Mouse (Mus musculus) B cell, adult 2 months (primary cell): ENCODE measurements around the gene Ddr1.
"Not testable (repeated sequence)": the region's sequence is repeated elsewhere in the genome, so short reads cannot be mapped to it uniquely, and the experiment has no call there.

Experiments used
- DNase-seq, 2 experiments: peaks; one replicate each; pipeline ENCODE4 v3.0.0; 2022

Gene Ddr1

DNA sequence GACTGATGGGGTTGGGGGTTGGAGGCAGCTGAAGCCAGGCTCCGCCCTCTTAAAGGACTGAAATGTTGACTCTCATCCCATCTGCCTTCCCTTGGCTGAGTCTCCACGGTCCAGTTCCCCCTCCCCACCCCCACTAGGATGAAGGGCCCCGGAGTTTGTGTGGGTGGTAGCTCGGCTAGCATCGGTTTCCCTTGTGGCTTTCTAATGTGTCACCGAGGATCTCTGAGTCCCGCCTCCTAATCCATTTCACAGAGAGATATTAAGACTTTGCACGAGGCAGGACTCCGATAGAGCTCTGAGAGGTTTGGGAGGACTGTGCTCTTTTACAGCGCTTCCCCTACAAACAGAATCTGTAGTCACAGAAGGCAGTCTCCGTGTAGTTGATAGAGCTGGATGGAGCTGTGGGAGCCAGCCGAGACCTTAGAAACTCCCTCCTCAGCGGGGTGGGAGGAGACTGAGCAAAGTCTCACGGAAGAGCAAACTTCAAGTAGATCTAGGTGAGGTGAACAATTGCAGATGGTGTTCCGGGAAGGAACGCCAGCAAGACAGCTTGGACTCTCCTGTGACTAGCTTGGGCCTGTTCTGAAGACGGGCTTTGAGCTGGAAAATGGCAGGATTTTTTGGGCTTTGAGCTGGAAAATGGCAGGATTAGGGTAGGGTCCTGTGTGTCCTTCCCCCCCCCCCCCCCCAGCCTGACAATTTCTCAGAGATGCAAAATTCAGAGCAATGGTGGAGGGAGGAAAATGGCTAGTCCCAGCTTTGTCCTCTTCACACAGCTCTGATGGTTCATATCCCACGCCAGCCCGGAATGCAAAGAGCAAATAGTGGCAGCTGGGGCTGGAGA lies at the start of gene Ddr1:
Ddr1 (minus strand) TSS at position 1 of the 844 bp plus-strand sequence.
- peak in 1 of 2 experiments; percentile 17 for DNase-seq

- DNase-seq: no peak
Observed at GRCm38 (mm10) chr17:35753668-35754067, 49.2 kb upstream of the Ddr1 start.

GRCm38 (mm10) chr17:35752221-35752811 lies 47.9 kb upstream of the Ddr1 start:
- DNase-seq: no peak

DNA sequence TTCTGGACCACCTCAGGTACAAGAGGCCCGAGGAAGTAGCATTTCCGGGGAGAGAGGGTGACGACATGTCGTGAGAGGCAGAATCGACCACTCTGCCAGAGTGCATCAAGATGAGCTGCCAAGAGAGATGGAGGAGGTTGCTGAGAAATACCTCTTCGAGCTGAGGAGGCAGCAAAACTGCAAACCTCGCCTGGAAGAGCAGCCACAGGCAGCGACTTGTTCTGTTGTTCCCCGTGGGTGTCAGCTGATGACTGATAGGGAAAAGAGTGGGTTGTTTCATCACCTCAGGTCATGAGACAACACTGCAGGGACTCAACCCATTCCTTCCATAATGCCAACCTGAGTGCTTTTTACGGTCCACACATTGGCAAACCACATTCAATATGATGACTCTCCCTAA lies 45.3 kb upstream of the Ddr1 start:
- DNase-seq: no peak

DNA sequence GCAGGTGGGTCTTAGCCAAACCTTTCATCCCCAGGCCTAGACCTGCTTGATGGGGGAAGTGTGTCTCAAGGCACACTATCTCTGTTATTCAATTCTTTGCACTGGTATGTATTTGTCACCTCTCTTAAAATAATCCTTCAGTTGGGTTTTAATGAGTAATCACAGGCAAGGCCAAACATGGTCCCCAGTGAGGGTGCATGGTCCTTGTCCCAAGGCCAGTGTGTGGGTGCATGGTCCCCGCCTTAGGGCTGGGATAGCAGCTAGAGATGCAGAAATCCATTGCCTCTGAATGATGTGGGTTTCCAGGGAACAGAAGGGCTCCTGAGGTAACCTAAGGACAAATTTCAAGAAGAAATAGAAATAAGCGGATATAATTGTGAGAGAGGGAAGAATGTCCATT lies 39.9 kb upstream of the Ddr1 start:
- DNase-seq: no peak

DNA sequence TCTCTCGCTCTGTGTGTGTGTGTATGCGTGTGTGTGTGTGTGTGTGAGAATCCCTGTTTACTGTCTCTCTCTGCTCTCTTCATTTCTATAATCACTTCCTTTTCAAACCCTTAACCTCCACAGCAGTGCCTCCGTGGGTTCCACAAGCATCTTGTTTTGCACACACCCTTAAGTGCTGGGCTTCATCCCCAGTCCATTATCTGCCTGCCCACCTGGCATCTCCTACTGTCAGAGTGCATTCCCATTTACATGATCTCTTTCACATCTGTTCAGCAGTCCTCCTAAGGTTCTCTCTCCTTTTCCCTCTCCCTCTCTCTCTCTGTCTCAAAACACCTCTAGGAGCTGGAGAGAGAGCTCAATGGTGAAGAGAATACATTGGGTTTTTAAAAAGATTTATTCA lies 38.5 kb upstream of the Ddr1 start:
- DNase-seq: no peak

GRCm38 (mm10) chr17:35741589-35742226 lies 37.3 kb upstream of the Ddr1 start:
- no peak for DNase-seq

- DNase-seq: no peak
Observed at GRCm38 (mm10) chr17:35740276-35740880, 36.0 kb upstream of the Ddr1 start.

- DNase-seq: peak; percentile 87 to 88
Observed at GRCm38 (mm10) chr17:35739675-35740074, 35.3 kb upstream of the Ddr1 start.

GRCm38 (mm10) chr17:35737743-35738142 lies 33.3 kb upstream of the Ddr1 start:
- DNase-seq: peak; percentile 67

DNA sequence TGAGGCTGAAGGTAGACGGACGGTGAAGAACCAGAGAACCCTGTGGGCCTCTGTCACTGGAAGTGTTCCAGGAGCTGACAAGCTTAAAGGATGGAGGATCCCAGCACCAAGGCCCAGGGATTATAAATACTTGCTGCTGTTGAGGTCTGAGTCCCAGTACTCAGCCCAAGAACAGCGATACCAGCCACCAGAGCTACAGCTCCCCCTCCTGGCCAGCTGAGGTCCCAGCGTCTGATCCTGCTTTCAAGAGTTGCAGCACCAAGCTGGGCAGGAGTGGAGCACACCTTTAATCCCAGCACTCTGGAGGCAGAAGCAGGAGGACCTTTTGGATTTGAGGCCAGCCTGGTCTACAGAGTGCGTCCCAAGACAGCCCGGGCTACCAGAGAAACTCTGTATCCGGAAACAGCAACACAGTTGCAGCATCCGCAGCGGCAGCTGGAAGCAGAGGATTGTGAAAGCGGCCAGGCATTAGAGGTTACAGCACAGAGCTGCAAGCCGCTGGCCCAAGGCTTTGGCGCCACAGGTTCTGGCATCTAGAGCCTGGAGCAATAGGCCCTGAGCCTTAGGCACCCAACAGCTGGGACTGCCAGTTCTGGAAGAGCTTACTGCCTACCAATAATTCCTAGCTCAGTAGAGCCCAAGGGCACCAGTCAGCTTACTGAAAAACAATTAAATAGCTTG lies 32.0 kb upstream of the Ddr1 start:
- DNase-seq: peak; percentile 56 to 60

DNA sequence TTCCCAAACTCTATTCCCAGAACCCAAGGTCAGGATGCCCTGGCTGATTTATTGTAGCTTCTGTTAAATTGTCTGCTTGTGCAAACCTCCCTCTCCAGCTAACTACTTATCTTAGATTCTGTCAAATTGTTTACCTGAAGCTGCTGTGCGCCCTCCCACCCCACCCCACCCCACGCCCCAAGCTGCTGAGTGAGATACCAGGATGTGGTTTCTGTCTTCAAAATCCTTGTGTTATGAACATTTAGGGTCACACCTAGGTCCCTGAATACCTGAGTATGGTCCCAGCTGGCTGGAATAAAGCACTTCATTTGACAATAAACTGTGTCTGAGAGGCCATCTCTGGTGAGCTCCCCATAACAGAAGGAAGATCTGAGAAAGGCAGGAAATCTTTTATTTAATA lies 30.1 kb upstream of the Ddr1 start:
- no peak for DNase-seq

GRCm38 (mm10) chr17:35733398-35733797 lies 29.0 kb upstream of the Ddr1 start:
- no peak for DNase-seq

DNA sequence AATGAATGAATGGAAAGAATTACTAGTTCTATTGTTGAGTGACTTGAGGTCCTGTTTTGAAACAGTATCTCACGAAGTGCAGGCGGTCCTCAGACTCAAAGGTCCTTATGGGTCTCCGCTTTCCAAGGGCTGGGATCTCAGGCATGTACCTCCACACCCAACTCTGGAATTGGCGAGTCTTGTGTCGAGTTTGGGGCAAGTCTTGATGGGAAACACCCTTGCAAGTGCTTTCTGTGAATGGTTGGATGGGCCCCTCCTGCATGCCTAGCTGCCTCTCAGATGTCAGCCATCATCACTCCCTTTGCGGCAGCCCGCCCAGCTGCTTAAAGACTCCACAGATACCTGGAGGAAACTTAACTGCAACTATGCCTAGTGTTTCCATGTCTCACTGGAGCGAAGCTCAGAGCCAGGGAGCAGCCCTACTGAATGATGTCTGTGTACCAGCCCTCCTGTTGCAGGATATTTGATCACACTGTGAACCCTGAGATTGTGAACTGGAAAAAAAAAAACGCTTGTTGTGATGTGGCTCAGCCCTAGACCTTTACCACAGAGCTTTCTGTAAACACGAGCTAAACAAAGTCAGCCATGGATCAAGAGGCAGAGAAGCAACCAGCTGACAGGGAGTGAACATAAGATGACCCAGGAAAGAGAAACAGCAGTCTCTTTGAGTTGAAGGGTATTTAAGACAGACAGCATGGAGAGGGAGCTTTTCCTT lies 27.2 kb upstream of the Ddr1 start:
- no peak for DNase-seq

- not testable (repeated sequence) for DNase-seq
Observed at GRCm38 (mm10) chr17:35730112-35730511, 25.7 kb upstream of the Ddr1 start.

DNA sequence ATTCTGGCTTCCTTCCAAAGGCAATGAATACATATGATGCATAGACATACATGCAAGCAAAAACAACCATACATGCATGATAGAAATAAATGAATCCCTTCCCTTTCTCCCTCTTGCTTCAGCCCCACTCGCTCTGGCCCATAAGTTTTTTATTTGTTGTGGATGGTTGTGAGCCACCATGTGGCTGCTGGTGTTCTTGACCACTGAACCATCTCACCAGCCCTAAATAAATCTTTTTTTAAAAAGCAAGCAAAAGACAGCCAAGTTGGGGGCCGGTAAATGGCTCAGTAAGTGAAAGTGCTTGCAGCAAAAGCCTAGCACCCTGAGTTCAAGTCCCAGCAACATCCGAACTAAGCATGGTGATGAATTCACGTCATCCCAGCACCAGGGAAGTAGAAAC lies 24.4 kb upstream of the Ddr1 start:
- DNase-seq: no peak

DNA sequence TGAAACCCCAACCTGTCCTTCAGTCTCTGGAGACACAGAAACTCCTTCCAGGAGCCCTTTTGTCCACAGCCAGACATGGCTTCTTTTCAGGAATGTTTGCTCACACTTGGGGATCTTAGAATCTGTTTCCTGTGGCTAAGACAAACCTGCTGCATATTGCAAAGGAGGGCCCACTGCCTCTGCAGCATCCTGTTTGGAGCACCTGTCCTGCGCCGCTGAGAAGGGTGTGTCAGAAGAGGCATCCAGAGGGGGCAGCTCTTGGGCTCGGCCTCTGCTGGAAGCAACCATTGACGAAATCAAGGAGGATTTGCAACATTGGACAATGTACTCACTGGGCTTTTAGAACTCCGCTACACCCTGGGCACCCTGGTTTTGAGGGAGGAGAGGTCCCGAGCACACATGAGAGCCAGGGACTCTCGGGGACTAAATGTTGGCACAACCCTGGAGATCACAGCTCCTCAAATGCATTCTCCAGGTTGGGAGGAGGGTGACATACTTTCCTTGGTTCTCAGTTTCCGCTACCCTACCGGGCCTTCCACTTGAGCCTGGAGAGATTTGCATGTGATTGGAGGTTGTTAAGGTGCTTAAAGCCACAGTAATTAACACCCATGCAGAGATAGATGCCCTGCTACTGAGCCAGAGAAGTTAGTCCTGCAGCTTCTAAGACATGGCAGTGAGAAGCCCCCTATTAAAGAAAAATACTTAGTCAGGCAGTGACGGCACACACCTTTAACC lies 23.2 kb upstream of the Ddr1 start:
- no peak for DNase-seq

GRCm38 (mm10) chr17:35727028-35727427 lies 22.6 kb upstream of the Ddr1 start:
- DNase-seq: no peak

- DNase-seq: peak; percentile 85 to 87
Observed at GRCm38 (mm10) chr17:35725286-35726232, 21.1 kb upstream of the Ddr1 start.

- DNase-seq: no peak
Observed at GRCm38 (mm10) chr17:35721676-35722075, 17.3 kb upstream of the Ddr1 start.
